Mouse (Mus musculus) limb, embryonic 11.5 days (tissue): ENCODE data around the gene Brd7. TPM values are rescaled to one million over a fixed set of nuclear protein-coding genes. Genes with fewer than 3 reads are reported as not detected.

Experiments
- polyA plus RNA-seq: library from polyadenylated mRNA; unstranded; fragments of >200 nt; fragmentation: Nextera tagmentation; extraction: Ambion mirVana; gene quantifications from 2 replicates; pipeline ENCODE4 v1.2.1, GENCODE M21; 2014

Gene Brd7
- polyA plus RNA-seq, 1 experiment from 2014 or later = 108 TPM

Other genes with a start within 250 kb of the Brd7 start
- 30.8 and 41.9 TPM in 2 replicates for gene Cnep1r1, start 243.4 kb downstream of the Brd7 start, polyA plus RNA-seq
- 51.8 and 58.8 TPM in 2 replicates for gene Heatr3, start 224.3 kb downstream of the Brd7 start, polyA plus RNA-seq
- 11.9 and 13.3 TPM in 2 replicates for gene Tent4b, start 163.0 kb downstream of the Brd7 start, polyA plus RNA-seq
- 1.8 and 2.3 TPM in 2 replicates for gene Adcy7, start 89.8 kb downstream of the Brd7 start, polyA plus RNA-seq
- 47.6 and 52.8 TPM in 2 replicates for gene Nkd1, start 159.2 kb upstream of the Brd7 start, polyA plus RNA-seq